Mouse (Mus musculus) E14TG2a.4 (cell line): ENCODE results near the gene Gpr34.

Experiments used
- CTCF ChIP-seq: conservative IDR thresholded peaks from 2 replicates; pipeline ENCODE4 v1.5.1; 2014; ENCODE audit warnings: low read length
- POU5F1 ChIP-seq: IDR thresholded peaks from 2 replicates; pipeline ENCODE4 v1.6.1; 2014; ENCODE audit warnings: low read length, borderline replicate concordance

DNA sequence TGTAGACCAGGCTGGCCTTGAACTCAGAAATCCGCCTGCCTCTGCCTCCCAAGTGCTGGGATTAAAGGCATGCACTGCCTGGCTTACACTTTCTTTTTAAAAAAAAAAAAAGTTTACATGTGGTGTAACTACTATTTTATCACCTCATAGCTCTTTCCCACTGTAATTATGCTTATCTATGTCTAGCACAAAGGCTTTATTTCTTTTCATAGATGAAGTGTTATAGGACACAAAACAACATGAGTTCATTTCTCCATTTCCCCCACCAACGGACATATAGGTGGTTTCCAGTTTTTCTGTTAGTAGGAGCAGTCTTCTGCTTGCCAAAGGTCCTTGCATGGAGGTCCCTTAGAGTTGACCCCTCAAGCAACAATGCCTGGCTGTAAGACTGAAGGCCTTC lies 20.0 kb downstream of the Gpr34 start:
- no peak for TF ChIP-seq CTCF
- no peak for TF ChIP-seq POU5F1
